Mouse (Mus musculus) forebrain, embryonic 15.5 days (tissue): ENCODE results near the gene Igf2bp1. TPM values are rescaled to one million over a fixed set of nuclear protein-coding genes. Genes with fewer than 3 reads are reported as not detected.

ENCODE experiments used
- ATAC-seq: fragments of 200-750 bp; cut with Nextera tagmentation; replicated peaks from 2 replicates; pipeline ENCODE4 v1.8.0; 2017; ENCODE audit warnings: mild to moderate bottlenecking, moderate TSS enrichment, moderate library complexity
- H3K27ac ChIP-seq: fragments of 300-500 bp; sonication (generic); replicated peaks from 2 replicates; pipeline ENCODE4 v1.5.1; 2015; ENCODE audit warnings: mild to moderate bottlenecking, inconsistent platforms
- H3K27me3 ChIP-seq: fragments of 300-500 bp; sonication (generic); 2 replicates; pipeline ENCODE4 v1.6.1; 2015; ENCODE audit warnings: inconsistent platforms
- H3K36me3 ChIP-seq: fragments of 300-500 bp; sonication (generic); 2 replicates; pipeline ENCODE4 v1.6.1; 2015; ENCODE audit warnings: mild to moderate bottlenecking, inconsistent platforms
- H3K4me1 ChIP-seq: fragments of 300-500 bp; sonication (generic); 2 replicates; pipeline ENCODE4 v1.6.1; 2015; ENCODE audit warnings: inconsistent platforms
- H3K4me2 ChIP-seq: fragments of 300-500 bp; sonication (generic); replicated peaks from 2 replicates; pipeline ENCODE4 v1.6.1; 2015; ENCODE audit warnings: mild to moderate bottlenecking, inconsistent platforms
- H3K4me3 ChIP-seq: fragments of 300-500 bp; sonication (generic); 2 replicates; pipeline ENCODE4 v1.5.1; 2015; ENCODE audit warnings: mild to moderate bottlenecking, inconsistent platforms
- H3K9ac ChIP-seq: fragments of 300-500 bp; sonication (generic); replicated peaks from 2 replicates; pipeline ENCODE4 v1.6.1; 2015; ENCODE audit warnings: mild to moderate bottlenecking, inconsistent platforms
- H3K9me3 ChIP-seq: fragments of 300-500 bp; sonication (generic); 2 replicates; pipeline ENCODE4 v1.6.1; 2016; ENCODE audit warnings: inconsistent platforms
- WGBS: fragments of 180-500 bp; shearing (Covaris S2); methylation state at CpG from one replicate; pipeline ENCODE4 v1.1.7; 2015; ENCODE audit warnings: mixed read lengths; 5-methylcytosine and 5-hydroxymethylcytosine counted together
- polyA plus RNA-seq: library from polyadenylated mRNA; unstranded; fragments of >200 nt; fragmentation: Nextera tagmentation; extraction: Ambion mirVana; gene quantifications from 2 replicates; pipeline ENCODE4 v1.2.1, GENCODE M21; 2015

Gene Igf2bp1
- polyA plus RNA-seq, 1 experiment from 2014 or later: 22.0 TPM

GRCm38 (mm10) chr11:96034116-96034515 is 28.4 kb upstream of the Igf2bp1 start:
- H3K9ac ChIP-seq: peak overlapping the region; percentile 75; the same call in 1 of the 2 replicates
- peak overlapping the region; percentile 71 for H3K4me2 ChIP-seq
- peaks cover 3% of the 10 kb centered on the region for H3K36me3 ChIP-seq
- whole genome bisulfite sequencing: 48% methylated on average over 8 of the region's 8 CpGs
- 0 out of 2 replicates have a peak, but pooled peaks cover 5% of the 10 kb centered on the region for H3K27me3 ChIP-seq
- H3K9me3 ChIP-seq: no peaks in the 10 kb centered on the region
- peak overlapping the region; percentile 64 for H3K27ac ChIP-seq
- H3K4me1 ChIP-seq: peaks cover 23% of the 10 kb centered on the region
- H3K4me3 ChIP-seq: peak overlapping the region; percentile 81
- ATAC-seq: no peak

- Histone ChIP-seq H3K4me1 (peaks cover 23% of the 10 kb centered on the region), H3K4me2 (no peak overlapping the region), H3K4me3 (no peak overlapping the region), H3K27me3 (0 out of 2 replicates have a peak, but pooled peaks cover 5% of the 10 kb centered on the region), H3K27ac (no peak overlapping the region), H3K36me3 (no peaks in the 10 kb centered on the region), H3K9ac (no peak overlapping the region), H3K9me3 (no peaks in the 10 kb centered on the region)
- no peak for ATAC-seq
- WGBS: 95% methylated on average over 3 of the region's 3 CpGs
Measured at GRCm38 (mm10) chr11:96033264-96033663, 27.5 kb upstream of the Igf2bp1 start.

- Histone ChIP-seq H3K27ac (no peak overlapping the region), H3K36me3 (no peaks in the 10 kb centered on the region), H3K4me2 (no peak overlapping the region), H3K27me3 (0 out of 2 replicates have a peak, but pooled peaks cover 5% of the 10 kb centered on the region), H3K4me3 (no peak overlapping the region), H3K4me1 (peaks cover 19% of the 10 kb centered on the region), H3K9ac (no peak overlapping the region), H3K9me3 (no peaks in the 10 kb centered on the region)
- 68% methylated on average over 2 of the region's 2 CpGs for WGBS
- ATAC-seq: no peak
Measured at GRCm38 (mm10) chr11:96031701-96032100, 26.0 kb upstream of the Igf2bp1 start.

GRCm38 (mm10) chr11:96030571-96030970 is 24.8 kb upstream of the Igf2bp1 start:
- 83% methylated on average over 3 of the region's 3 CpGs for WGBS
- no peaks in the 10 kb centered on the region for H3K36me3 ChIP-seq
- H3K4me3 ChIP-seq: no peak overlapping the region

GRCm38 (mm10) chr11:96028130-96028529 is 22.4 kb upstream of the Igf2bp1 start:
- no peaks in the 10 kb centered on the region for H3K36me3 ChIP-seq
- WGBS: 52% methylated on average over 5 of the region's 5 CpGs
- H3K4me1 ChIP-seq: no peaks in the 10 kb centered on the region
- H3K4me2 ChIP-seq: no peak overlapping the region
- no peak overlapping the region for H3K27ac ChIP-seq
- 0 out of 2 replicates have a peak, but pooled peaks cover 5% of the 10 kb centered on the region for H3K27me3 ChIP-seq
- ATAC-seq: no peak
- no peak overlapping the region for H3K4me3 ChIP-seq
- H3K9ac ChIP-seq: no peak overlapping the region
- no peaks in the 10 kb centered on the region for H3K9me3 ChIP-seq

More at GRCm38 (mm10) chr11:96030571-96030970, 24.8 kb upstream of the Igf2bp1 start:
- Histone ChIP-seq H3K9ac (no peak overlapping the region), H3K4me1 (peaks cover 9% of the 10 kb centered on the region), H3K4me2 (no peak overlapping the region), H3K27me3 (0 out of 2 replicates have a peak, but pooled peaks cover 5% of the 10 kb centered on the region), H3K9me3 (no peaks in the 10 kb centered on the region), H3K27ac (no peak overlapping the region)
- ATAC-seq: no peak

- no peak for ATAC-seq
- H3K9me3 ChIP-seq: no peaks in the 10 kb centered on the region
- 78% methylated on average over 4 of the region's 4 CpGs for WGBS
Measured at GRCm38 (mm10) chr11:96020622-96021021, 14.9 kb upstream of the Igf2bp1 start.

GRCm38 (mm10) chr11:96017941-96018351 is 12.2 kb upstream of the Igf2bp1 start:
- 13% methylated on average over 9 of the region's 9 CpGs for WGBS
- Histone ChIP-seq H3K27ac (no peak overlapping the region), H3K36me3 (no peaks in the 10 kb centered on the region), H3K4me3 (no peak overlapping the region), H3K9me3 (no peaks in the 10 kb centered on the region), H3K27me3 (no peaks in the 10 kb centered on the region), H3K9ac (no peak overlapping the region), H3K4me2 (no peak overlapping the region), H3K4me1 (no peaks in the 10 kb centered on the region)
- ATAC-seq: no peak

More at GRCm38 (mm10) chr11:96020622-96021021, 14.9 kb upstream of the Igf2bp1 start:
- H3K4me1 ChIP-seq: no peaks in the 10 kb centered on the region
- no peaks in the 10 kb centered on the region for H3K36me3 ChIP-seq
- no peak overlapping the region for H3K4me2 ChIP-seq
- no peak overlapping the region for H3K9ac ChIP-seq
- H3K27ac ChIP-seq: no peak overlapping the region
- no peak overlapping the region for H3K4me3 ChIP-seq
- H3K27me3 ChIP-seq: no peaks in the 10 kb centered on the region

- H3K27me3 ChIP-seq: no peaks in the 10 kb centered on the region
- 49% methylated on average over 5 of the region's 5 CpGs for WGBS
- H3K36me3 ChIP-seq: no peaks in the 10 kb centered on the region
Measured at GRCm38 (mm10) chr11:96015421-96015820, 9.7 kb upstream of the Igf2bp1 start.

GRCm38 (mm10) chr11:96011982-96012381 is 6.2 kb upstream of the Igf2bp1 start:
- H3K27ac ChIP-seq: no peak overlapping the region
- H3K9ac ChIP-seq: no peak overlapping the region
- H3K4me1 ChIP-seq: 0 out of 2 replicates have a peak, but pooled peaks cover 5% of the 10 kb centered on the region
- 9% methylated on average over 4 of the region's 8 CpGs for WGBS
- H3K9me3 ChIP-seq: no peaks in the 10 kb centered on the region
- no peak for ATAC-seq
- no peak overlapping the region for H3K4me2 ChIP-seq
- no peaks in the 10 kb centered on the region for H3K36me3 ChIP-seq
- no peaks in the 10 kb centered on the region for H3K27me3 ChIP-seq
- H3K4me3 ChIP-seq: no peak overlapping the region

More at GRCm38 (mm10) chr11:96015421-96015820, 9.7 kb upstream of the Igf2bp1 start:
- no peak for ATAC-seq
- H3K4me1 ChIP-seq: no peaks in the 10 kb centered on the region
- H3K9ac ChIP-seq: no peak overlapping the region
- no peak overlapping the region for H3K4me2 ChIP-seq
- no peak overlapping the region for H3K27ac ChIP-seq
- no peak overlapping the region for H3K4me3 ChIP-seq
- no peaks in the 10 kb centered on the region for H3K9me3 ChIP-seq

GRCm38 (mm10) chr11:96008827-96009226 is 3.1 kb upstream of the Igf2bp1 start:
- H3K4me2 ChIP-seq: no peak overlapping the region
- WGBS: 0% methylated on average over 1 of the region's 1 CpGs
- no peak overlapping the region for H3K4me3 ChIP-seq
- H3K27ac ChIP-seq: no peak overlapping the region
- H3K4me1 ChIP-seq: peaks cover 9% of the 10 kb centered on the region; the same call in 1 of the 2 replicates
- no peaks in the 10 kb centered on the region for H3K27me3 ChIP-seq
- ATAC-seq: no peak
- no peaks in the 10 kb centered on the region for H3K36me3 ChIP-seq
- no peak overlapping the region for H3K9ac ChIP-seq
- H3K9me3 ChIP-seq: no peaks in the 10 kb centered on the region

- WGBS: under 1% methylated on average over 33 of the region's 33 CpGs
Measured at GRCm38 (mm10) chr11:96007516-96008235, 1.9 kb upstream of the Igf2bp1 start.

GRCm38 (mm10) chr11:96006852-96007515 is 1.2 kb upstream of the Igf2bp1 start:
- Histone ChIP-seq H3K9ac (peak overlapping the region; percentile 64), H3K4me3 (peak overlapping the region; percentile 74), H3K4me1 (peaks cover 25% of the 10 kb centered on the region), H3K36me3 (no peaks in the 10 kb centered on the region), H3K4me2 (peak overlapping the region; percentile 82), H3K27ac (peak overlapping the region; percentile 97), H3K27me3 (no peaks in the 10 kb centered on the region), H3K9me3 (no peaks in the 10 kb centered on the region)
- ATAC-seq: peak; percentile 79
- WGBS: under 1% methylated on average over 66 of the region's 67 CpGs

More at GRCm38 (mm10) chr11:96007516-96008235, 1.9 kb upstream of the Igf2bp1 start:
- no peaks in the 10 kb centered on the region for H3K9me3 ChIP-seq
- H3K27me3 ChIP-seq: no peaks in the 10 kb centered on the region
- H3K4me2 ChIP-seq: peak overlapping the region; percentile 82
- peak overlapping the region; percentile 64 for H3K9ac ChIP-seq
- H3K27ac ChIP-seq: peak overlapping the region; percentile 97
- no peak; the same call in 1 of the 2 replicates for ATAC-seq
- peaks cover 18% of the 10 kb centered on the region for H3K4me1 ChIP-seq
- H3K4me3 ChIP-seq: peak overlapping the region; percentile 74
- no peaks in the 10 kb centered on the region for H3K36me3 ChIP-seq
